Mouse (Mus musculus) cerebellum, adult 11-12 months (tissue): ENCODE data around the gene Cfi.

Experiments
- DNase-seq: peaks from one replicate; pipeline ENCODE4 v3.0.0; 2022

Cfi gene

DNA sequence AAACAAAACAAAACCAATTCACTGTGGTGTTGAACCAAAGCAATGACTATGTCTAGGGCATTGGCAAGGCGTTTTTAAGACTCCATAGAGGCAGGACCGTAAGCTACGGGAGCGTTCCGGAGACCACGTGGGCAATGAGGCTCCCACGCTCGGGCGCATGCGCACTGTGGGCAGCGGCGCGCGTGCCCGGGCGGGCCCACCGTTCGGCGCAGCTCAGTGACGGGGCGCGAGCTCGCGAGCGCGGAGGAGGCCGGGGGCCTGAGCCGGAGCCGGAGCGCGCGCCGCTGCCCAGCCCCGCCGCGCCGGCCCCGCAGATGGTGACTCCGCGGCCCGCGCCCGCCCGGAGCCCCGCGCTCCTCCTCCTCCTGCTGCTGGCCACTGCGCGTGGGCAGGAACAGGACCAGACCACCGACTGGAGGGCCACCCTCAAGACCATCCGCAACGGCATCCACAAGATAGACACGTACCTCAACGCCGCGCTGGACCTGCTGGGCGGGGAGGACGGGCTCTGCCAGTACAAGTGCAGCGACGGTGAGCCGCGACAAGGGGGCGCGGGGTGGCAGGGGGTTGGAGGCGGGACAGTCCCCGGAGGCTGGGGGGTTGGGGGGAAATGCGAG is 42.8 kb downstream of the Cfi start, which contains the start of gene Pla2g12a:
TSS of gene Pla2g12a (plus strand) at position 202 of the 617 bp plus-strand sequence.
- peak; percentile 92 for DNase-seq

DNA sequence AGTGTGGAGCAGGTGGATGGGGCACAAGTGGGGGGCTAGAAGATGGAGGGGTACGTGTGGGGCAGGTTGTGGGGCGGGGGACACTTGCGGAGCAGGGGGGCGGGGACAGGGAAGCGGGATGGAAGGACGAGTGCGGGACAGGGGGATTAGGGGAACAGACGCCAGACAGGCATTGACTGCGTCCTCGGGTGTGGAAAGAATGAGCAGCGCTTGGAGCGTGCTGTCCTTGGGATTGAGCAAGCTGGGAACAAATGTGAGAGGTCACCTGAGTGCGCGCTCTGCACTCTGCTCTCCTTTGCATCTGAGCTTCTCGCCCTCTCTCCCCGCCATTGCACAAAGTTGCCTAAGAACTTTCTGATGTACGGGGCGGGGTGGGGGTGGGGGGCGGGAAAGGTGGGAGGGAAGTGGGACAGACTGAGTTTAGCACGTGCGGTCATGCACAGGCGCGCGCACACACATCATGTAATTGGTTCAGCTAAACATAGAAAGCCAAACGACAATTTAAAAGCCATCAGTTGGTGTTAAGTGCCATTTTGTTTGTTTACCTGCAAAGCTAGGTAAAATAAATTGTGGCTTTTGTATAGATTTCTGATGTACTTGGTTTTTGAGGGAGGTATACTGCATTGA is 43.6 kb downstream of the Cfi start:
- no peak for DNase-seq

DNA sequence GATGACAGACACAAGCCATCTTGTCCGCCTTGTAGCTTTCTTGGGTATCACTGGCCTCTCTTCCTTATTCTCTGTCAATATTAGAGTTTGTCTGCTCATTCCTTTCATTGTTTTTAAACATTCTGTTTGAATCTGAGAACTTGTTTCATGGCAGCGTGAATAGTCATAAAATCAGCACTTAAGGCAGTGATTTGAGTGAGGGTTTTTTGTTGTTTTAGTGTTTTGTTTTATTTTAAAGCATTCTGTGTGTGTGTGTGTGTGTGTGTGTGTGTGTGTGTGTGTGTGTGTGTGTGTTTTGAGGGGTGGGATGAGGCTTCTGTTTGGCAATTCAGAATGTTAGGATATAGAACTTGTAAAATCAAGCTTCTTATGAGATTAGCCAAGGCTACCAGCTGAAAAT is 44.2 kb downstream of the Cfi start:
- no peak for DNase-seq

DNA sequence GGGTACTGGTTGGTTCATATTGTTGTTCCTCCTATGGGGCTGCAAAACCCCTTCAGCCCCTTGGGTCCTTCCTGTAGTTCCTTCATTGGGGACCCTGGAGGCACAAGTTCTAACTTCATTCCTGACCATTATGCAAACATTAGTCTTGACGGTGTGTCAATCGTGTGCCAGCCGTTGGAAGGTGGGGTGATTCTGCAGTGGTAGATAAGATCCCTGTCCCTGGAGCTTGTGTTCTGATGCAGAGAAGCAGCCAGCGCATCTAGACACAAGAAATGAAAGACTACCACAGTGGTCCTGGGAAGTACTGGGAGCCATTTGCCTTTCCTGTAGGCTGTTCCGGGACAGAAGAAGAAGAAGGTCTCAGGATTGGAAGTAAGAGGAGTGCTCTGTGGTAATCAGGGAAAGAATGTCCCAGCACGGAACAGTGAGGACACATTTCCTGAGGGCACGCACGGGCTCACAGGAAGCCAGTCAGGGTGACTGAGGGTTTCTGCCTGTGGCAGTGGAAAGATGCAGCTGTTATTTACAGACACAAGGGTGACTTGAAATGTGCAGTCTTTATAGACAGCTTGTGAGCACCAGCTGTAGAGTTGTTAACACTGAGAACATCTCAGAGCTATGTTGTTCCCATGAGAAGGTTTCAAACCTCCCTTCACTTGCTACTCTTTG is 45.4 kb downstream of the Cfi start:
- DNase-seq = no peak

DNA sequence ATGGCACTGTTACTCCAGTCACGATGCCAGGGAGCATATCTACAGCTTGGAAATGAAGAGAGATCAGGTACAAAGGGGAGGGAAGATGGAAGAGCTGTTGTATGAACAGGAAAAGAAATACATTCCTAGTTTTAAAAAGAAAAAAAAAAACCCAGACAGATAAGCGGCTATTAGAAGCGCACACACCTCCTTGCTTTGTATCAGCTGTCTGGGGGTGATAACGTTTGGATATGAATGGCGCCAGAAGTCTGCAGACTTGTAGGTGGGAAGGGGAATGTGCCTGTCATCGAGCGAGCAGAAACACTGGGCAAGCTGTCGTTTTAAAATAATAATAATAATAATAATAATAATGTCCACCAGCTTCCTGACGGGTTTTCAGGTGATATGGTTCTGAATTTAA is 49.9 kb downstream of the Cfi start:
- no peak for DNase-seq

DNA sequence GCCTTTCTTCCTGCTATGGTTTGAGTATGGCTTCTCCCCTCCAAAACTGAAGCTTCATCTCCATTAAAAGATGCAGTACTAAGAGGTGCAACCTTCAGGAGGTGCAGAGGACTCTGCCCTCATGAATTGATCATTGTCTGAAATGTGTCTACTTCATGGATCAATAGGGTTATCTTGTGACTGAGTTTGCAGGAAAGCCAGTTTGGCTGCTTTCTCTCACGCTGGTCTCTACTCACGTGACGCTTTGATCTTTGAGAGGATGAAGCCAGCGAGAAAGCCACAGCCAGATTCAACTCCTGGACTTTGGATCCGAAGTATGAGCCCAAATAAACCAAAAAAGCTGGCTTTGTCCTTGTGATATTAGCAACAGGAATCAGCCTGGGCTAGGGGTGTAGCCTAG is 50.7 kb downstream of the Cfi start:
- DNase-seq = no peak

DNA sequence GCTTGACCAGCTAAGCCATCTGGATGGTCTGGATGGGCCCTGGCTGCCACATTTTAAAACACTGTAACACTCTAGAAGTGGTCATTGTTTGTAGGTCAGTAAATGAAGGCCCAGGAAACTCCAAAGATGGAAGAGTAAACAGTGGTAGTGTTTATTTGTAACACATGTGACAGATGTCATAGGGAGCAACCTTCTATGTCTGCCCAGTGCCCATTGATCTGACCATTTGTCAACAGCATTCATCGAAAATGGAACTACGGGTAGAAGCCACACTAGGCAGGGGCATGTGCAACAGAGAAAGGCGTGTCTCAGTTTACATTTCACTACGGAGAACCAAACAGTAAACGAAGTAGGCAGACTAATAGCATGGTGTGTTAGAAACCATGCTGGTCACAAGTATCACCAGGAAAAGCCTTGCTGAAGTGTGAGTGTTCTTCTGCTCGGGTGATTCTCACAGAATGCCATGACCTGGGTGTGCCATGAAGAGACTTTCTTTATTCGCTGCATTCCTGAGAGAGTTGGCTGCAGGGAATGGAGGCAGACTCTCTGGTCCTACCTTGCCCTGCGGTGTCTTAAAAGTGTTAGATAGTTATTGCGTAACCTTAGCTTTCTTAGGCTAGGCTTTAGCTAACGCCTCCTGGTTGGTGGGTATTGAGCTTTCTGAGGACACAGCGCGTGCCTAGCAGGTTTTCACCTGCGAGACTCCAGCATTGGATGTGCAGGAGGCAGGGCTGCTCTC is 52.3 kb downstream of the Cfi start:
- DNase-seq = no peak

DNA sequence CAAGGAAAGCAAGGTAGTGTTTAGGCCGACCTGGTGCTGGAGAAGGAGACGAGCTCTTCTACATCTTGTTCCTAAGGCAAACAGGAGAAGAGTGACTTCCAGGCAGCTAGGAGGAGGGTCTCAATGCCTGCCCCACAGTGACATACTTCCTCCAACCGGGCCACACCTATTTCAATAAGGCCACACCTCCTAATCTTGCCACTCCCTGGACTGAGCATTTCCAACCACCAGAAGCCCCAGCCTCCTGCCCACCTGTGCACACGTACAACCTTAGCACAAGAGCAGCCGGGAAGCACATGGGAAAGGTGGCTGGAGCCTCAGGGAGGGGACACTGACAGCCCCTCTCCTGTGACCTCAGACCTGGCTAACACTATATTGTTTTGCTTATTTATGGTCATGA is 56.3 kb downstream of the Cfi start:
- DNase-seq = no peak

DNA sequence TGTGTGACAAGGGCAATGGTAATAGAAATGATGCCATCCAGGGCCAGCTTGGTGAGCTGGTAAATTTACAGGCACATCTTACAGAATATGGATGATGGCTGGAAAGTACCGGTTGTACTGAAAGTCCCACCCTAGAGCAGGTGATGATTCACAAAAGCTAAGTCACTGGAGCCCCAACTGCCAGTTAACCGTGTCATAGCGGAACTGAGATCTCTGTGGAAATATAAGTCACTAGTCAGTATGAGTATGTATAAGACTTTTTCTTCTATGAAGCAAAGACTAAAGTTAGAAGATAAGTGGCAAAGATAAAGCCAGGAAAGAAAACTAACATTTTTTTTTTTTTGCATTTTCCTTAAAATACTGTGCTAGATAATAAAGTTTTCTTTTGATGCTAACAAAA is 57.5 kb downstream of the Cfi start:
- no peak for DNase-seq

DNA sequence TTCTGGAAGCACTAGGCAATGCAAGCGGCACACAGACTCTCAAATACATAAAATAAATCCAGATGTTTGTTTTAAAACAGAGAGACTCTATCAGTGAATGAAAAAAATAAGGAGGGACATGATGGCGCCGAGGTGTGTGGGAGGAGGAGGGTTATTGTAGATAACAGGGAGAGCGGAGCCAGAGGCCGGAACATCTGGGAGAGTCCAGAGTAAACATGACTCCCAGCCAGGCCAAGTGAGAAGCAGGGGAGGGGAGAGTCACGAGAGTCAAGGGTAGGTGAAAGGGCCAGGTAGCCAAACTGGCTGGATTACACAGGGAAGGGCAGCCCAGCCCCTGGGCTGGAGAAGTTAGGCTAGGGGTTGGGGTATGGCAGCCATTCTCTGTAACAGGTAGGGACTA is 60.9 kb downstream of the Cfi start:
- DNase-seq = no peak

DNA sequence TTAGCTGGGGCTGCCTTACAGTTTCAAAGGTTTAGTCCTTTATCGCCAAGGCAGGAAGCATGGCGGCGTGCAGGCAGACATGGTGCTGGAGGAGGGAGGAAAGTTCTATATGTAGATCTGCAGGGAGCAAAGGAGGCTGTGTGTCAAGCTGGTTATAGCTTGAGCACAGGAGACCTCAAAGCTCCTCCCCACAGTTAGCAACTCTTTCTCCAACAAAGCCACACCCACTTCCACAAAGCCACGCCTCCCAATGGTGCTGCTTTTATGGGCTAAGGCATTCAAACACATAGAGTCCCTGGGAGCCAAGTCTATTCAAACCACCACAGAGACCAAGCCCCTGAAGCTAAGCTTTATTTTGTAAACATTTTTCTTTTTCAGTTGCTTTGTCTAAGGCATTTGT is 63.2 kb downstream of the Cfi start:
- DNase-seq = no peak

DNA sequence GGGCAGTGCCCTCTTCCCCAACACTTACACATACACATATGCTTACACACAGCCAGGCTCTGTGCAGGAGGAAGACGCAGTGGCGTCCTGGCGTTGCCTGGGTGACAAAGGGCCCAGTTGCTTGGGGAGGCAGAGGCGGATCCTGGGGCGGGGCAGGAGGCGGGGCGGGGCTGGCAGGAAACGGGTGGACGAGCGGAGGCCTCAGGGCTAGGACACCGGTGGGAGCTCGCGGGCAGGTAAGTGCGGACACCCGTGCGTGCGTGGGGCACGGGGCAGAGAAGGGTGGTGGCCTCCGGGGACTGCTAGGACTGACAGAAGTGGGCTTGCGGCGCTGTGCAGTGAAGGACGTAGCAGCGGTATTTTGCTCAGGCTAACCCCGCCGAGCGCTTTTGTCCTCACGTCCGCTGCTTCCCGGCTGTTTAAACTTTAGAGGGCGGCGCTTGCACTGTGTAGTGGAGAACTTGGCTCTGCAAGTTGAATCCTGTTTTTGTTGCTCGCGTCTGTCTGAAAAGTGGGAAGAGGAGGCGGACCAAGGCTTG is 65.7 kb downstream of the Cfi start, which contains the start of gene Casp6:
TSS of gene Casp6 (plus strand) at position 155 of the 539 bp plus-strand sequence.
- peak; percentile 11 for DNase-seq

DNA sequence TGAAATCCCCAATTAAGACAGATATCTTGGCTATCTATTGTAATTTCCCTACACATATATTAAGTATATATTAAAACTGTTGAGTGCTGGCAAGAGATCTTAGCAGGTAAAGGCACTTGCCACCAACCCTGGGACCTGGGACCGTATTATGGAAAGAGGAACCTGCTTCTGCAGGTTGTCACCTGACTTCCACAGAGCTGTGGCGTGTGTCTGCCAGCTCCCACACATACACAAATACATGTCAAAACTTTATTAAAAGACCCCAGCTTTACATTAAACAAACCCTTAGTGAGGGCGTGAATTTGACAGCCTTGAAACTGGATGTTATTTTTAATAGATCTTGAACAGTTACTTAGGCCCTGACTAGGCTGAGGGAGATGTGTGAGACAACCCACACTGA is 67.7 kb downstream of the Cfi start:
- DNase-seq = no peak

DNA sequence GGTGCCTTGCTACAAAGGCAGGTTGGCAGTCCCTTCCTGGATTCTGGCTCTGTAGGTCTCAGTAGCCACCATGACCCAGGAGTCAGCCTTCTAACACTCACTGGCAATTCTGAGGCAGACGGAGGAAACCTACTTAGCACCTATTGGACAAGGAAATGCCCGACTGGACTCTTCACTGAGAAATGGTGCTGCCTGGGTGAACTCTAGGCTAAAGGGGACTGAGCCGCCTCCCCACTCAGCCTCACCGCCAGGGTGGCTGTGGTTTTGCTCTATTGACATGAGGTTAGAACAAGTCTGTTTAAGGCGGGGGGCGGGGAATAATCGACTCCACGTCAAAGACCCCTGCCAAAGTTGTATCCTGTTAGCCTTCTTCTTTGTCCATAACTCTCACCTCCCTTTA is 68.2 kb downstream of the Cfi start:
- no peak for DNase-seq

DNA sequence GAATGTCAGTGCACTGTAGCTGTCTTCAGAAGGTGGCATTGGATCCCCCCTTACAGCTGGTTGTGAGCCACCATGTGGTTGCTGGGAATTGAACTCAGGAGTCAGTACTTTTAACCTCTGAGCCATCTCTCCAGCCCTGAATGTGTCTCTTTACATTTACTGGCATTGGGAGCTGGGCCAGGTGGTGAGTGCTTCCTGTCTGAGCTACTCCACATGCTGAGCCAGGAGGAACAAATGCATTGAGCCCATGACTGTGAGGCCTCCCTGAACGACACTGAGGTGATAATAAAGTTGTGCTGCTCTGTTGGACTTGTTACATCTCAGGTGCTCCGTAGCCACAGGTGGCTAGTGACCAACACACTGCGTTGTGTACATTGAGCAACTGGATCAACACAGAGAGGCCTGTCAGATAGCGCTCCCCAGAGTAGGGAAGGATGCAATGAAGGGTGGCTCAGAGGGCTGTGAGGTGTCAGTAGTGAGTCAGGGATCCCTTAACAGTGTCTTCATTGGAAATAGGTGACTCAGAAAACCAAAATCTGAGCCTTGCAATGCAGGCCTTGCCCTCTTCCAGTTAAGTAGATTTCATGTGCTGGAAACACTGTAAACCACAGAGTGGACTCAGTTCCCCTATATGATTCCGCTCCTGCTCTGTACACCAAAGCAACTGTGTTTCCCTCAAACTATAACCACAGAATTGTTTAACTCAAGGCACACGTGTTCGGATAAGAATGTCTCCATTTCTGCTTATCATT is 68.9 kb downstream of the Cfi start:
- no peak for DNase-seq

DNA sequence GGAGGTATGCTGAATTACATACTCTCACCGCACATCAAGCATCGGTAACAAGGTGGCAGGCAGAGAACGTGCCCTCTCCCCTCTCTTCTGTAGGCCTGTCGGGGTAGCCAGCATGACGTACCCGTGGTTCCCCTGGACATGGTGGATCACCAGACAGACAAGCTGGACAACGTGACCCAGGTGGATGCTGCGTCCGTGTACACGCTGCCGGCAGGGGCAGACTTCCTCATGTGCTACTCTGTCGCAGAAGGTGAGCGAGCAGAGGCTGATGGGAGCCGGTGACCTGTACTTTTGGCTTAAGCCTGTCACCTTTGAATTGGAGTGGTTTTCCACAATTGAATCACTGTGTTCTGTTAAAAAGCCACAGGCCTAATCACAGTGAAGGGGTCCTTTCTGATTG is 76.3 kb downstream of the Cfi start:
- DNase-seq = no peak

DNA sequence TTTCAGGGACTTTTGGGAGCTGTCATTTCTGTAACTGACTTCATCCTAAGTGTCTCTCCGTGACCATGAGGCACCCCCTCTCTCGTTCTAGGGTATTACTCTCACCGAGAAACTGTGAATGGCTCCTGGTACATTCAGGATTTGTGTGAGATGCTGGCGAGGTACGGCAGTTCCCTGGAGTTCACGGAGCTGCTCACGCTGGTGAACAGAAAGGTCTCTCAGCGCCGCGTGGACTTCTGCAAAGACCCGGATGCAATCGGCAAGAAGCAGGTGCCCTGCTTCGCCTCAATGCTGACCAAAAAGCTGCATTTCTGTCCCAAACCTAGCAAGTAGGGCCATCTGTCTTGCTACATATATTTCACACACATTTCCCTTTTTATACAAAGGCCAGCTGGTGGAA is 77.6 kb downstream of the Cfi start:
- no peak for DNase-seq

DNA sequence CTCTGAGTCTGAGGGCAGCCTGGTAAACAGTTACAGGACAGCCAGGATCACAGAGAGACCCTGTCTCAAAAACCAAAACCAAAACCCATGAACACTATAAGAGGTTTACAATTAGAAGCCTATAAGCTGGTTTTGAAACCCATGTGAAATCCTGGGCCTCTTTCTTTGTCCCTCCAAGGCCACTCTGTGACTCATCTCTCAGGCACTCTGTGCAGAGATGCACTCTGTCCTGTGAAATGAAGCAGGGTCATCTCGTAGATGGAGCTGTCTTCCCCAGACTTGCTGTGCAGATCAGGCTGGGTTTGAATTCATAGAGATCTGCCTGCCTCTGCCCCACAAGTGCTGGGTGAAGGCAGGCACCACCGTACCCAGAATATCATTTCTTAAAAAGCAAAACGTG is 81.7 kb downstream of the Cfi start:
- DNase-seq = no peak

DNA sequence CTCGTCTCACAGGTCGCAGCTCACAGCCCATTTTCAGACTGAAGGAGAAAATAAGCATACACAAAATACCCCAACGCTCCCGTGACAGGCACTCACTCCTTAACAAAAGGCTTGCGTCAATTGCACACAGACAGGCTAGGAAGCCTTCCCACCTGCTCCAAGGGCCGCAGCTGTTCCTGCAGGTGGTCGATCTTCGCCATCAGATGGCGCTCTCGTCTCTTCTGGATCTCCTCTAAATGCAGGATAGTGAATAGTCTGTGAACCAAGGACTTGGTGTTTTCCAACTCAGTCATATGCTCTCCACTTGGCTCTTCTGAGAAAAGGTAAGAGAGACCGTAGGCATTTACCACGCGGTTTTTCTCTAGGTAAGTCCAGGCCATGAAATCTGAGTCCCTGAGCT is 82.8 kb downstream of the Cfi start:
- peak; percentile 19 for DNase-seq

DNA sequence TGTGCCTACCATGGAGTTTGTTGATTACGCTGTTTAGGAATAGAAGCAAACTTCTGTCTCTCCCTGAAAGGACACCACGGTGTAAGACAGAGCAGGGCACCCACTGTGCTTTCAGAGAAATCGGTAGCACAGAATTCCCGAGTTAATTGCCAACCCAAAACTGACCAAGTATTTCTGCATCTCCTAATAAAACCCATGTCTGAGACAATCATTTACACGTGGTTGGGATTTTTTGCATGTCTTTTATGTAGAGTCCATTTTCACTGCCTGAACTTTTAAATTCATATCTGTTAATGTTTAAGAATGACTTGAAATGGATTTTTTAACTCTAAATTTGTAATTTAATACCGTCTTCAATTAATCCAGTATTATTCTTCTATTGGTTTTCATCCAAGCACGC is 87.9 kb downstream of the Cfi start:
- DNase-seq = no peak
